Mouse (Mus musculus) C2C12 (cell line): ENCODE results near the gene Rnase10. TPM values are rescaled to one million over a fixed set of nuclear protein-coding genes. Genes with fewer than 3 reads are reported as not detected.

Experiments
- H3K27me3 ChIP-seq: one replicate; pipeline ENCODE4 v1.6.1; 2011; ENCODE audit not compliant: control insufficient read depth, insufficient read depth, insufficient read length
- H3K36me3 ChIP-seq: one replicate; pipeline ENCODE4 v1.6.1; 2011; ENCODE audit not compliant: control insufficient read depth, insufficient read depth
- H3K4me3 ChIP-seq: one replicate; pipeline ENCODE4 v1.5.1; 2011; ENCODE audit warnings: mild to moderate bottlenecking, control low read depth; ENCODE audit not compliant: poor library complexity, insufficient read depth, severe bottlenecking
- H3K79me2 ChIP-seq: one replicate; pipeline ENCODE4 v1.6.1; 2011; ENCODE audit not compliant: control insufficient read depth, insufficient read depth
- H3K79me3 ChIP-seq: one replicate; pipeline ENCODE4 v1.6.1; 2011; ENCODE audit warnings: low read depth, control low read depth
- H3ac ChIP-seq: one replicate; pipeline ENCODE3; 2011; ENCODE audit warnings: low read depth; ENCODE audit not compliant: control insufficient read depth, insufficient read length
- CEBPB ChIP-seq: IDR thresholded peaks from one replicate; pipeline ENCODE4 v1.6.1; 2011; ENCODE audit warnings: low read depth, mild to moderate bottlenecking, control low read depth, moderate library complexity
- CTCF ChIP-seq: IDR thresholded peaks from one replicate; pipeline ENCODE4 v1.5.1; 2011; ENCODE audit not compliant: control insufficient read depth, insufficient read depth, insufficient read length
- FOSL1 ChIP-seq: IDR thresholded peaks from one replicate; pipeline ENCODE4 v1.8.0; 2011; ENCODE audit warnings: mild to moderate bottlenecking, low read length; ENCODE audit not compliant: poor library complexity, insufficient read depth, severe bottlenecking
- MAX ChIP-seq: IDR thresholded peaks from one replicate; pipeline ENCODE4 v1.6.1; 2011; ENCODE audit warnings: mild to moderate bottlenecking, control low read depth
- MYOD1 ChIP-seq: IDR thresholded peaks from one replicate; pipeline ENCODE4 v1.6.1; 2011; ENCODE audit warnings: low read depth; ENCODE audit not compliant: control insufficient read depth, insufficient read length
- MYOG ChIP-seq: IDR thresholded peaks from one replicate; pipeline ENCODE4 v1.6.1; 2011; ENCODE audit not compliant: control insufficient read depth, insufficient read length; ENCODE audit errors: extremely low read depth
- USF1 ChIP-seq: IDR thresholded peaks from one replicate; pipeline ENCODE4 v1.6.1; 2011; ENCODE audit warnings: low read depth, mild to moderate bottlenecking, control low read depth, moderate library complexity
- polyA plus RNA-seq: library from polyadenylated mRNA; unstranded; fragments of >200 nt; fragmentation: generic; extraction: Trizol; gene quantifications from one replicate; pipeline ENCODE4 v1.2.1, GENCODE M21; 2012; ENCODE audit warnings: missing spikeins

Rnase10 gene
- polyA plus RNA-seq, 1 experiment = 0.19 TPM

- H3K79me2 ChIP-seq = no peaks in the 10 kb centered on the region
- H3K4me3 ChIP-seq = no peak overlapping the region
- no peak overlapping the region for H3ac ChIP-seq
- no peaks in the 10 kb centered on the region for H3K36me3 ChIP-seq
- H3K27me3 ChIP-seq = no peaks in the 10 kb centered on the region
- no peaks in the 10 kb centered on the region for H3K79me3 ChIP-seq
- TF ChIP-seq MAX (no peak), MYOG (no peak), USF1 (no peak), FOSL1 (no peak), CTCF (no peak), CEBPB (no peak), MYOD1 (no peak)
These were observed 47.0 kb downstream of the Rnase10 start for GRCm38 (mm10) chr14:51054243-51055237.

- H3ac ChIP-seq = no peak within 1 kb of the TSS
- H3K79me2 ChIP-seq = no peaks in the 10 kb centered on the region
- no peak within 1 kb of the TSS for H3K4me3 ChIP-seq
- H3K36me3 ChIP-seq = no peaks in the 10 kb centered on the region
- no peaks in the 10 kb centered on the region for H3K27me3 ChIP-seq
- no peaks in the 10 kb centered on the region for H3K79me3 ChIP-seq
- TF ChIP-seq MYOG = no peak
- TF ChIP-seq MAX = no peak
- no peak for TF ChIP-seq FOSL1
- no peak for TF ChIP-seq USF1
- no peak for TF ChIP-seq MYOD1
- no peak for TF ChIP-seq CTCF
- TF ChIP-seq CEBPB = no peak
These were observed 49.9 kb downstream of the Rnase10 start, which contains the start of gene Rnase12 for GRCm38 (mm10) chr14:51057401-51057831. Rnase12 (minus strand) TSS chr14:51057661.

Other genes with a start within 250 kb of the Rnase10 start
- gene Ttc5, start 222.2 kb upstream of the Rnase10 start, polyA plus RNA-seq = 19.7 TPM
- 1.6 TPM for gene Ccnb1ip1, start 200.0 kb upstream of the Rnase10 start, polyA plus RNA-seq
- 18.2 TPM for gene Parp2, start 199.9 kb upstream of the Rnase10 start, polyA plus RNA-seq
- gene Tep1, start 137.2 kb upstream of the Rnase10 start, polyA plus RNA-seq = 9.9 TPM
- 0.26 TPM for gene Klhl33, start 110.2 kb upstream of the Rnase10 start, polyA plus RNA-seq
- 54.5 TPM for gene Osgep, start 82.9 kb upstream of the Rnase10 start, polyA plus RNA-seq
- gene Apex1, start 82.8 kb upstream of the Rnase10 start, polyA plus RNA-seq = 289 TPM
- 93.6 TPM for gene Pip4p1, start 76.9 kb upstream of the Rnase10 start, polyA plus RNA-seq
- 67.0 TPM for gene Pnp, start 76.7 kb upstream of the Rnase10 start, polyA plus RNA-seq
- gene Gm49342, start 63.2 kb upstream of the Rnase10 start, polyA plus RNA-seq = 27.3 TPM
- gene Pnp2, start 51.8 kb upstream of the Rnase10 start, polyA plus RNA-seq = 0.29 TPM
- not detected for gene Rnase9, start 34.1 kb downstream of the Rnase10 start, polyA plus RNA-seq
- not detected for gene Rnase11, start 42.4 kb downstream of the Rnase10 start, polyA plus RNA-seq
- not detected for gene Rnase12, start 49.9 kb downstream of the Rnase10 start, polyA plus RNA-seq
- gene Olfr750, start 66.7 kb downstream of the Rnase10 start, polyA plus RNA-seq = not detected
- 14.5 TPM for gene Rnase4, start 83.3 kb downstream of the Rnase10 start, polyA plus RNA-seq
- 0.92 TPM for gene Ang, start 83.4 kb downstream of the Rnase10 start, polyA plus RNA-seq
- gene Eddm3b, start 106.7 kb downstream of the Rnase10 start, polyA plus RNA-seq = not detected
- not detected for gene Rnase6, start 116.2 kb downstream of the Rnase10 start, polyA plus RNA-seq
- gene Rnase1, start 139.0 kb downstream of the Rnase10 start, polyA plus RNA-seq = not detected
- gene Rnase2b, start 154.5 kb downstream of the Rnase10 start, polyA plus RNA-seq = not detected
- gene Ang2, start 191.4 kb downstream of the Rnase10 start, polyA plus RNA-seq = 1.7 TPM
- gene Ear14, start 195.6 kb downstream of the Rnase10 start, polyA plus RNA-seq = not detected
- gene Rnase2a, start 248.4 kb downstream of the Rnase10 start, polyA plus RNA-seq = not detected